Mouse (Mus musculus) forebrain, embryonic 16.5 days (tissue): ENCODE data around the gene Snx8. TPM values are rescaled to one million over a fixed set of nuclear protein-coding genes. Genes with fewer than 3 reads are reported as not detected.

Experiments
- ATAC-seq: fragments of 200-750 bp; cut with Nextera tagmentation; 2 replicates; pipeline ENCODE4 v1.8.0; 2017; ENCODE audit warnings: mild to moderate bottlenecking, moderate library complexity
- H3K27ac ChIP-seq: fragments of 300-500 bp; sonication (generic); 2 replicates; pipeline ENCODE4 v1.5.1; 2014; ENCODE audit warnings: low read length, control low read depth
- H3K27me3 ChIP-seq: fragments of 300-500 bp; sonication (generic); replicated peaks from 2 replicates; pipeline ENCODE4 v1.6.1; 2014; ENCODE audit warnings: low read length; ENCODE audit not compliant: control insufficient read depth, insufficient read depth
- H3K36me3 ChIP-seq: fragments of 300-500 bp; sonication (generic); 2 replicates; pipeline ENCODE4 v1.6.1; 2014; ENCODE audit not compliant: control insufficient read depth, insufficient read depth
- H3K4me1 ChIP-seq: fragments of 300-500 bp; sonication (generic); replicated peaks from 2 replicates; pipeline ENCODE4 v1.6.1; 2014; ENCODE audit warnings: low read length; ENCODE audit not compliant: control insufficient read depth, insufficient read depth
- H3K4me2 ChIP-seq: fragments of 300-500 bp; sonication (generic); 2 replicates; pipeline ENCODE4 v1.6.1; 2014; ENCODE audit warnings: mild to moderate bottlenecking, low read length, control low read depth
- H3K4me3 ChIP-seq: fragments of 300-500 bp; sonication (generic); replicated peaks from 2 replicates; pipeline ENCODE4 v1.5.1; 2014; ENCODE audit warnings: mild to moderate bottlenecking, low read length, control low read depth
- H3K9ac ChIP-seq: fragments of 300-500 bp; sonication (generic); replicated peaks from 2 replicates; pipeline ENCODE4 v1.6.1; 2014; ENCODE audit warnings: low read depth, low read length, control low read depth
- H3K9me3 ChIP-seq: fragments of 300-500 bp; sonication (generic); 2 replicates; pipeline ENCODE4 v1.6.1; 2016; ENCODE audit warnings: low read length; ENCODE audit not compliant: control insufficient read depth
- WGBS: fragments of 180-500 bp; shearing (Covaris S2); extraction: QIAGEN DNeasy Blood & Tissue Kit; methylation state at CpG from one replicate; pipeline ENCODE4 v1.1.7; 2014; 5-methylcytosine and 5-hydroxymethylcytosine counted together
- polyA plus RNA-seq: library from polyadenylated mRNA; unstranded; fragments of >200 nt; fragmentation: Nextera tagmentation; extraction: Ambion mirVana; gene quantifications from 2 replicates; pipeline ENCODE4 v1.2.1, GENCODE M21; 2015

Gene Snx8
- polyA plus RNA-seq, 1 experiment from 2014 or later: 24.1 TPM

DNA sequence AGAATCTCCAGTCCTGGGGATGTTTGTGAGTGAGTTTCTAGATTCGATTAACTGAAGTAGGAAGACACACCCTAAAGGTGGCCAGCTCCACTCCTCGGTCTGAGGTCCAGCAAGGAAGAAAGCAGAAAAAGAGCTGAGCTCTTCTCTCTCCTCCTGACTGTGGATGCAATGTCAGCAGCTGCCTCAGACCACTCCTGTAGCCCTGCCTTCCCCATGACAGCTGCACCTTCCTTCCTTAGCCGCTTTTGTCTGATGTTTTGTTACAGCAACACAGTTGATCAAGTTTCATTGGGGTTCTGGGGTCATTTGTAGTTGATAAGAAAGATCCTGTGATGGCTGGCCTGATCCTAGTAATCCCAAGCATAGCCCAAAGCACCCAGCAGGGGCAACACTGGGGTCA is 31.6 kb downstream of the Snx8 start:
- Histone ChIP-seq H3K27me3 (no peaks in the 10 kb centered on the region), H3K36me3 (peaks cover 5% of the 10 kb centered on the region), H3K9ac (no peak overlapping the region), H3K4me2 (no peak overlapping the region), H3K27ac (no peak overlapping the region), H3K4me3 (no peak overlapping the region), H3K9me3 (no peaks in the 10 kb centered on the region), H3K4me1 (no peaks in the 10 kb centered on the region)
- WGBS: 94% methylated on average over 3 of the region's 3 CpGs
- no peak for ATAC-seq

DNA sequence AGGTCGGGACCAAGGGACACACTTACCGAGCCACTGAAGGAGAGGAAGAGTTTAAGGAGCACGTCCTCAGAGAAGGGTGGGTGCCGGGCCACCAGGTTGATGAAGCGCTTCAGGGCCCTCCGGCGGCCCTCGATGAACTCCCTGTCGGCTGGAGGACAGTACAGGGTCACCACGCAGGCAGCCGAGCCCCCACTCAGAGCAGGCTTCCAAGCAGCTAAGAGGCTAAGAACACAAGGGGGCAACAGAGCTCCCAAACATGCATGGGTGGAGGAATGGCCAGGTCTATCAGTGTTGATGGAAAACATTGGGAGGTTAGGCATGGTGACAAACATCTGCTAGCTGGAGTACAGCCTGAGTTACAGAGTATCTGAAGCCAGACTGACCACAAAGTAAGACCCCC is 33.1 kb downstream of the Snx8 start:
- Histone ChIP-seq H3K36me3 (peaks cover 6% of the 10 kb centered on the region), H3K9ac (no peak overlapping the region), H3K4me2 (no peak overlapping the region), H3K27ac (no peak overlapping the region), H3K9me3 (no peaks in the 10 kb centered on the region), H3K4me3 (no peak overlapping the region), H3K4me1 (no peaks in the 10 kb centered on the region), H3K27me3 (no peaks in the 10 kb centered on the region)
- 87% methylated on average over 11 of the region's 11 CpGs for WGBS
- no peak for ATAC-seq

DNA sequence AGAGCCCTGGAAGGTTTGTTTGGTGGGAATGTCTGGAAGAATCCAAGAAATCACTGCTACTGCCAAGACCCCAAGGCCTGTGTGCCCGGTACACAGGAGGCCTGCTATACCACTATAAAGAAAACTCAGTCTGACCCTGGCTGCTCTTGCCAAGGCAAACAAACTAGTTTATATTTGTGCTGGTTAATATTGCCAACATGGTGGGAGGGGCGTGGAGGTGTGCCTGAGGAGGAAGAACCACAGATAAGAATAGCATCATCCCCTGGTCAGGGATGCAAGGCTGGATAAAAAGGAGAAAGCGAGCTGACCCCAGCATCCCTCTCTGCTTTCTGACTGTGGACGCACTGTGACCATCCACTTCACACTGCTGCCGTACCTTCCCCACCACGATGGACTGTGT is 36.7 kb downstream of the Snx8 start:
- Histone ChIP-seq H3K9me3 (no peaks in the 10 kb centered on the region), H3K27ac (no peak overlapping the region), H3K4me2 (no peak overlapping the region), H3K27me3 (no peaks in the 10 kb centered on the region), H3K4me1 (no peaks in the 10 kb centered on the region), H3K4me3 (no peak overlapping the region), H3K36me3 (peaks cover 6% of the 10 kb centered on the region), H3K9ac (no peak overlapping the region)
- no peak for ATAC-seq
- WGBS: 96% methylated on average over 6 of the region's 6 CpGs

DNA sequence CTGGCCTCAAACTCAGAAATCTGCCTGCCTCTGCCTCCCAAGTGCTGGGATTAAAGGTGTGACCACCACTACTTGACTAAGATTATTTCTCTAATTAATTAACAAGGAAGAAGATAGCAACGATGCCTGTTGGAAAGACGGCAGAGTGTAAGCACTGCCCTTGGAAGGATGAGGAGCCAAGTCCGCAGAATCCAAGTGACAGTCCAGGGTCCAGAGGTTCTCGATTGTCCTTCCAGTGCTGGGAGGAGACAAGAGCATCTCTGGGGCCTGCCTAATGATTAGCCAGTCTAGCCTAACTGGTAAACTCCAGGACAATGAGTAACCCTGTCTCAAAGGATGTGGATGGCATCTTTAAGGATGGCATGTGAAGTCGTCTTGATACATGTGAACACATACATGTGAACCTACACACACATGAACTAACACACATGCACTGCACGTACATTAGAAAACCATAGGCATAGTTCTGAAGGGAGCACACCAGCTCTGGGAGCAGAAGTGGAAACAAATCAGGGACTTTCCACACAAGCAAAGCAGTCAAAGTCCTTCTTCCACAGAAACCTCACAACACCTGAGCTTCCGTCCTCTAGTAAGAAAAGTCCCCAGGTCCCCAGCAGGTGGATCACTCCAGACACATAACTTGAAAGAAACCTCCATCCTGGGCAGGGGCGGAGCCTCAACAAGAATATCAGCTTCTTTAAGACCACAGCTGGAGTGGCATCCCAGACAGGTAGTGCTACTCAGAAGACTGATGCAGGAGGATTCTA is 38.1 kb downstream of the Snx8 start:
- peaks cover 6% of the 10 kb centered on the region for H3K36me3 ChIP-seq

DNA sequence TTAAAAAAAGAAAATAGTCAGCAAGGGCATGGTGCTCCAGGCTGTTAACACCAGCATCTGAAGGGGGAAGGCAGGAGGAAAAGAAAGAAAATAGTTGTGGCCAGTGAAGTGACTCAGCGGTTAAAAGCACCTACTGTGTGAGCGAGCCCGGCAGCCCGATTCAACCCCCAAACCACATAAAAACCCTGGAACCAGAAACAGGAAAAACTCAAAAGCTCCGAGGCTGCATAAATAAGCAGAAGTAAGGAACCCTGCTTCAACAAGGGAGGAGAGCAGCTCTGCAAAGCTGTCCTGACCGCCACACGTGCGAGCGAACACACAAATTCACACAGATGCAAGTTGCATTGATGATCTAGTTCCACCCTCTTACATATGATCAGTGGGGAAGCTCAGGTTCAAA is 39.2 kb downstream of the Snx8 start:
- no peak overlapping the region for H3K9ac ChIP-seq
- no peaks in the 10 kb centered on the region for H3K27me3 ChIP-seq
- 89% methylated on average over 9 of the region's 9 CpGs for whole genome bisulfite sequencing
- H3K4me2 ChIP-seq: no peak overlapping the region
- no peak for ATAC-seq
- H3K4me1 ChIP-seq: no peaks in the 10 kb centered on the region
- H3K36me3 ChIP-seq: peaks cover 6% of the 10 kb centered on the region
- no peaks in the 10 kb centered on the region for H3K9me3 ChIP-seq
- no peak overlapping the region for H3K4me3 ChIP-seq
- H3K27ac ChIP-seq: no peak overlapping the region

More for the DNA sequence above, 38.1 kb downstream of the Snx8 start:
- no peaks in the 10 kb centered on the region for H3K9me3 ChIP-seq
- no peaks in the 10 kb centered on the region for H3K4me1 ChIP-seq
- 94% methylated on average over 8 of the region's 8 CpGs for WGBS
- no peak overlapping the region for H3K4me2 ChIP-seq
- H3K27ac ChIP-seq: no peak overlapping the region
- H3K27me3 ChIP-seq: no peaks in the 10 kb centered on the region
- H3K4me3 ChIP-seq: no peak overlapping the region
- H3K9ac ChIP-seq: no peak overlapping the region
- ATAC-seq: no peak

DNA sequence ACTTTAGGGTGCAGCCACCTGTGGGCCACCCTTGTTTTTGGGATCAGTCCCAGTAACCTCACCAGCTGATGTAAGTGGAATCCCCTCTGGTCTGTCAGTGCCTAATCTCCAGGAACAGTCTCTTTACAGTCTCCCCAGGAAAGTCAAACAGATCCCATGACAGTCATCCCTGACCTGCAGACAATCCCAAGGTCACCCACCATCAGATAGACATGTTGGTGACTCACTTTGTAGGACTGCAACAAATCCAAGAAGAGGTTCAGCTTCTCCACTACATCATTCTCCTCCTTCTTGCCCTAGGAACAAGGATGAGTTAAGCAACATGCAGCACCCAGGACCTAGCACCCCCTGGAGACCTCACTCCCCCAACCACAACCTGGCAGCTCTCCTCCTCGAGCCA is 43.0 kb downstream of the Snx8 start:
- 92% methylated on average over 1 of the region's 1 CpGs for WGBS
- H3K4me1 ChIP-seq: no peaks in the 10 kb centered on the region
- no peaks in the 10 kb centered on the region for H3K36me3 ChIP-seq
- no peak overlapping the region for H3K4me3 ChIP-seq
- H3K27ac ChIP-seq: no peak overlapping the region
- no peak overlapping the region for H3K4me2 ChIP-seq
- H3K9me3 ChIP-seq: no peaks in the 10 kb centered on the region
- no peak for ATAC-seq
- H3K9ac ChIP-seq: no peak overlapping the region
- no peaks in the 10 kb centered on the region for H3K27me3 ChIP-seq

DNA sequence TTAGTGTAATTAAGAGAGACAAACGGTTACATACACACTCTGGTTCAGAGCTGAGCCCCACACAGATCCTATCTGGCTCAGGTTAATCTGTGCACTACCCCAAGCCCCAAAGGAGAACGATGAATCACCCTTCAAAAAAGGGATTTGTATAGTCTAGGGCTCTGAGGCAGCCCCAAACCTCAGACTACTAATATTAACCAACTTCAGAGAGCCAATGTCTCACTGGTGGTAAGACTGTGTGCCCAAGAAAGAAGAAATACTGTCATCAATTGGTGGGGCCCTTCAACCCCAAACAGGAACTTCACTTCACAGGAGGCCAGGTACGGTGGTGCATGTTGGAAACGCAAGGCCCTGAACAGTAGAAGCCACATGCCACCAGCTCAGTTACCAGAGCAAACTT is 43.8 kb downstream of the Snx8 start:
- H3K27me3 ChIP-seq: no peaks in the 10 kb centered on the region
- no peak overlapping the region for H3K9ac ChIP-seq
- 93% methylated on average over 4 of the region's 4 CpGs for WGBS
- no peak overlapping the region for H3K27ac ChIP-seq
- no peaks in the 10 kb centered on the region for H3K9me3 ChIP-seq
- H3K36me3 ChIP-seq: no peaks in the 10 kb centered on the region
- no peak overlapping the region for H3K4me2 ChIP-seq
- no peak for ATAC-seq
- no peak overlapping the region for H3K4me3 ChIP-seq
- H3K4me1 ChIP-seq: no peaks in the 10 kb centered on the region

DNA sequence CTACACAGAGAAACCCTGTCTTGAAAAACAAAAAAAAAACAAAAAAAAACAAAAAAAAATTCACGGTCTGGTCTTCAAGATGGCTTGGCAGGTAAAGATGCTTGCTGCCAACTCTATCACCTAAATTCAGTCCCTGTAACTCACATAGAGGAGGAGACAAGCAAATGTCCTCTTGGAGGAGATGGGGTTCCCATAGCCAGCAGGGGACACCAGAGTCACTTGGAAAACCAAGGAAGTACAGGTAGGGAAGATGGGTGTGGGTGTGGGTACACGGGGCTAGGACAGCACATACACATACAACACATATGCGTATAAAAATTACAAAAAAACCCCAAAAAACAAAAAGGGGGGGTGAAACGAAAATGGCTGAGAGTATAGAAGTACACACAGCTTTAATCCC is 46.2 kb downstream of the Snx8 start:
- H3K36me3 ChIP-seq: 0 out of 2 replicates have a peak, but pooled peaks cover 2% of the 10 kb centered on the region

DNA sequence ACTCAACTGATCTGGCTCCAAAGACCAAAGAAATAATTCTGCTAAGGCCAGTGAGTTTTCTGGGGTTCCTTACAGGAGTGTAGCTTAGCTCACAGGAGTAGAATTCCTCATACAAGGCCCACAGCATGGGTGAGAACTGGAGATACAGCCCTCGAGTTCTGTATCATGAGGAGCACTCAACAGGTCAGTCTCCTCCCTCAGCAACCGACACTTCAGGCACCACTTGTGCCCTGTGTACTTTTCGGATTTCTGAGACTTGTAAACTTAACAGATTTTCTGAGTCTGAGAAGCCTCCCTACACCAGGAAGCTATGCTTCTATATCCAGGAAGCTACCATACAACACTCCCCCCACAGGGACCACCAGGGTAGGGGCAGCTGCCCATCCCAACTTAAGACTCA is 49.2 kb downstream of the Snx8 start:
- Histone ChIP-seq H3K4me2 (no peak overlapping the region), H3K4me1 (no peaks in the 10 kb centered on the region), H3K4me3 (no peak overlapping the region), H3K36me3 (0 out of 2 replicates have a peak, but pooled peaks cover 2% of the 10 kb centered on the region), H3K27me3 (no peaks in the 10 kb centered on the region), H3K27ac (no peak overlapping the region), H3K9ac (no peak overlapping the region), H3K9me3 (no peaks in the 10 kb centered on the region)
- WGBS: 87% methylated on average over 3 of the region's 3 CpGs
- no peak for ATAC-seq

More for the DNA sequence above, 46.2 kb downstream of the Snx8 start:
- Histone ChIP-seq H3K9me3 (no peaks in the 10 kb centered on the region), H3K27ac (no peak overlapping the region), H3K27me3 (no peaks in the 10 kb centered on the region), H3K4me2 (no peak overlapping the region), H3K9ac (no peak overlapping the region), H3K4me1 (no peaks in the 10 kb centered on the region), H3K4me3 (no peak overlapping the region)
- ATAC-seq: no peak
- 83% methylated on average over 4 of the region's 4 CpGs for WGBS

DNA sequence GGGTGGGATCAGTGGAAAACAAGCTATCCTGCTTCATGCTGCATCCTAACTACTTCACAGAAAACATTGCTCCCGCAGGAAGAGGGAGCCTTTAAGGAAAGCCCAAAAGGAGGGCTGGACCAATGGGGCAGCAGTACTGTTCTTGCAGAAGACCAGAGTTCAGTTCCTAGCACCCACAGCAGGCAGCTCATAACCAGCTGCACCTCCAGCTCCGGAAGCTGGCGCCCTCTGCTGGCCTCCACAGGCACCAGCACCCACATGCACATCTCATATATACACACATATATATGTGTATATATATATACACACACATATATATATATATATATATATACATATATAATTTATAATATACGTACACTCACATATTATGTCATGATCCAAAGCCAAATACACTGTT is 50.3 kb downstream of the Snx8 start:
- Histone ChIP-seq H3K9me3 (no peaks in the 10 kb centered on the region), H3K27ac (no peak overlapping the region), H3K36me3 (0 out of 2 replicates have a peak, but pooled peaks cover 2% of the 10 kb centered on the region), H3K27me3 (no peaks in the 10 kb centered on the region), H3K9ac (no peak overlapping the region), H3K4me2 (no peak overlapping the region), H3K4me1 (no peaks in the 10 kb centered on the region), H3K4me3 (no peak overlapping the region)
- 98% methylated on average over 4 of the region's 4 CpGs for WGBS
- no peak for ATAC-seq
